Mouse (Mus musculus): Measurements from ENCODE around the gene Wdr54.

GRCm38 (mm10) chr6:83165607-83166242 lies 9.5 kb upstream of the Wdr54 start, which contains the start of gene Dctn1:
- TF ChIP-seq CTCF (conservative IDR thresholded peaks at IDR 0.05; ENCODE audit: low read length) (peak; percentile 72), POU5F1 (IDR thresholded peaks at IDR 0.05; ENCODE audit: borderline replicate concordance, low read length) (no peak)

Measured in E14TG2a.4 (cell line).